Mouse (Mus musculus): ENCODE results near the gene Grik3. TPM values are rescaled to one million over a fixed set of nuclear protein-coding genes. Genes with fewer than 3 reads are reported as not detected.
A peak's percentile ranks its signal among the peaks of the same experiment; 100 is the strongest.

Gene Grik3
- polyA plus RNA-seq, 2 experiments = 0.61 to 1.9 TPM

DNA sequence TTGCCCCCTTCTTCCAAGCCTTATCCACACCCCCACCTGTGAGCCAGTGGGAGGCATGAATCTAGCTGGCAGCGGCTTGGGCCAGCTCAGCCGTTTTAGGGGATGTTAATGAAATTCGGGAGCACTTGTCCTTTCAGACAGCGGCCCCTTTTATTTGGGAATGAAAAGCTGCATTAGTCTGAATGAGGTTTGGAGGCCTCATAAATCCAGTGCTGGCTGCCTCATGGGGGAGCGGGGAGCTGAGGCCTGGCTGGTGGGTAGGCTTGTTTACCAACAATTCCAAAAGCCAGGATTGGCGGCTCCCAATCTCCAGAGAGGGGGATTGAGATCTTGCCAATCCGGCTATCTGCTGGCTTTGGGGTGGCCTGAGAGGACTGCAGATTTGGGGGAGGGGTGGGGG lies 3.5 kb upstream of the Grik3 start:
- Histone ChIP-seq H3K27me3 (ENCODE audit: control insufficient read depth, insufficient read depth, low read length) (peaks cover 85% of the 10 kb centered on the region), H3K4me1 (ENCODE audit: control insufficient read depth, insufficient read depth, low read length) (no peaks in the 10 kb centered on the region), H3K27ac (replicated peaks; ENCODE audit: low read depth, low read length) (no peak overlapping the region), H3K4me2 (replicated peaks; ENCODE audit: low read depth, low read length, severe bottlenecking) (no peak overlapping the region), H3K9ac (ENCODE audit: low read depth, low read length, severe bottlenecking) (no peak overlapping the region), H3K9me3 (ENCODE audit: control insufficient read depth, low read length) (no peaks in the 10 kb centered on the region), H3K36me3 (ENCODE audit: control insufficient read depth, insufficient read depth, low read length) (no peaks in the 10 kb centered on the region), H3K4me3 (replicated peaks; ENCODE audit: low read length) (no peak overlapping the region)
- TF ChIP-seq POLR2A (IDR thresholded peaks at IDR 0.05; ENCODE audit: borderline replicate concordance, extremely low read depth, insufficient read depth, insufficient read length) = no peak
- no peak for ATAC-seq (ENCODE audit: low FRiP score, low read depth)
- DNase-seq (ENCODE audit: low spot score) = no peak
- 0% methylated on average over 7 of the region's 7 CpGs for WGBS

DNA sequence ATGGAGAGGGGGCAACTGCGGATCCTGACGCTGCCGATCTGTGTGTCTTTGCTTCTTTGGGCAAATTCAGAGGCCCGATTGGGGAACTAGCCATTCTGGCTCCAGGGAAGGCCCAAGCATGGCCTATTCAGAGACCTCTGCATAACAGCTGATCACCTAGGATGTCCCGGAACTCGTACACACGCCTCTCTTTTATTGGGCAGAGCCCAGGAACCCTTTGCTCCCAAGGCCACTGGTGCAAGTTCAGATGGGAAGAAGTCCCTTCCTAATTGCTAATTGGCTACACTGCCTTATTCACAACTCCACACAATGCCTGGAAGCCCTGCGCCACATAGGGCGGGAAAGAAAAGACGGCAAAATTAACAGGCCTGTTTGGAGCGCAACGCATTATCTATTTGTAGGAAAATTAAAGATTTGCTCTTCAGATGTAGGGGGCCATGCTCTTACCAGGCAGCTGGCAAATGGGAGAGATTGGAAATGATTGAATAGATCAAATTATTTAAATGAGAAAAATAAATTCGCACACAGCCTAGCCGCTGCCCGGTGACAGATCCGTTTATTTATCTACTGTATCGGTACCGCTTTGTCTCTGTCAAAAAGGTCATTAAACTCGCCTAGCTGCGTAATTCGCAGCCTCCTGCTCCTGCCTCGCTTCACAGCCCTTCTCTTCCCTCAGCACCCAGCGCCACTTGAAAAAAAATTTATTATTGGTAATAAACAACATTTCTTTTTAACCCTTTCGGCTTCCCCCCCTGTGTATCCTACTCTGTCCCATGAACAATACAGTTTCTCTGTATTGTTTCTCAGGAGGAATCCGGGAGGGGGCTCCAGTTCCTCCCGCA lies 1.5 kb upstream of the Grik3 start:
- H3K36me3 ChIP-seq (ENCODE audit: control insufficient read depth, insufficient read depth, low read length) = no peaks in the 10 kb centered on the region
- H3K4me3 ChIP-seq (replicated peaks; ENCODE audit: low read length) = no peak overlapping the region
- ATAC-seq (ENCODE audit: low FRiP score, low read depth) = no peak
- H3K4me2 ChIP-seq (replicated peaks; ENCODE audit: low read depth, low read length, severe bottlenecking) = no peak overlapping the region
- WGBS = 3% methylated on average over 26 of the region's 26 CpGs
- H3K4me1 ChIP-seq (ENCODE audit: control insufficient read depth, insufficient read depth, low read length) = no peaks in the 10 kb centered on the region
- no peak overlapping the region for H3K27ac ChIP-seq (replicated peaks; ENCODE audit: low read depth, low read length)
- no peak for DNase-seq (ENCODE audit: low spot score)
- no peak for TF ChIP-seq POLR2A (IDR thresholded peaks at IDR 0.05; ENCODE audit: borderline replicate concordance, extremely low read depth, insufficient read depth, insufficient read length)
- H3K27me3 ChIP-seq (ENCODE audit: control insufficient read depth, insufficient read depth, low read length) = peaks cover 100% of the 10 kb centered on the region
- no peaks in the 10 kb centered on the region for H3K9me3 ChIP-seq (ENCODE audit: control insufficient read depth, low read length)
- H3K9ac ChIP-seq (ENCODE audit: low read depth, low read length, severe bottlenecking) = no peak overlapping the region

DNA sequence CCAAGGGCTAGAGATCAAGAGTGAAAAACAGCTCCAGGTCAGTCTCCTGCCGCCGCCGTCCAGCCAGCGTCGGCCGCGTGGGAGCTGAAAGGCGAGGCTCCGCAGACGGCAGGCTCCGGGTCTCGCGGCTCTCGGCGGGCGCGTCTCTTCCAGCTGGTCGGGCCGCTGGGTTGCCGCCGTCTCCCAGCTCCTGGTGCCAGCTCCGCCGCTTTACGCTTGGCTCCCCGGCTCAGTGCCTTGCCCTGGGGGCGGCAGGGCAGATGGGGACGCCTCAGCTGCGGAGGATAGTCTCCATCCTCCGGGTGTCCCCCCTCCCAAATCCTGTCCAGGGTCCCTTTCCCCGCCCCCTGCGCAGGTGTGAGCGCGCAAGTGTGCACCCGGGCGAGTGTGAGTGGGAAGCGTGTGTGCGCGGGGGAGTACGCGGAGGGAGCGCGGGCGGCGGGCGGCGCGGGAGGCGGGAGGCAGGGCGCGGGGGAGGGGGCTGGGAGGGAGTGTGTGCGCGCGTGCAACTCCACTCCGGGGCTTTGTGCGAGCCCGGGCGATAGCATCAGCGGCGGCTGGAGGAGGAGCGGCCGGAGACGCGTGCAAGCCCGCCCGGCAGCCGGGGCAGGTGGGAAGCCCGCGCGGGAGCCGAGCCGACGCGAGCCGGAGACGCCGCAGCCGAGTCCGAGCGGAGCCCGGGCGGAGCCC lies 454 bp upstream of the Grik3 start:
- Histone ChIP-seq H3K4me2 (replicated peaks; ENCODE audit: low read depth, low read length, severe bottlenecking) (peak overlapping the region; percentile 51), H3K9ac (ENCODE audit: low read depth, low read length, severe bottlenecking) (no peak overlapping the region), H3K27me3 (ENCODE audit: control insufficient read depth, insufficient read depth, low read length) (peaks cover 100% of the 10 kb centered on the region), H3K9me3 (ENCODE audit: control insufficient read depth, low read length) (no peaks in the 10 kb centered on the region), H3K27ac (replicated peaks; ENCODE audit: low read depth, low read length) (no peak overlapping the region), H3K4me3 (replicated peaks; ENCODE audit: low read length) (peak overlapping the region; percentile 34), H3K4me1 (ENCODE audit: control insufficient read depth, insufficient read depth, low read length) (no peaks in the 10 kb centered on the region), H3K36me3 (ENCODE audit: control insufficient read depth, insufficient read depth, low read length) (no peaks in the 10 kb centered on the region)
- under 1% methylated on average over 44 of the region's 81 CpGs for WGBS
- ATAC-seq (ENCODE audit: low FRiP score, low read depth) (peak; percentile 68), DNase-seq (ENCODE audit: low spot score) (peak; percentile 50)
- no peak for TF ChIP-seq POLR2A (IDR thresholded peaks at IDR 0.05; ENCODE audit: borderline replicate concordance, extremely low read depth, insufficient read depth, insufficient read length)

DNA sequence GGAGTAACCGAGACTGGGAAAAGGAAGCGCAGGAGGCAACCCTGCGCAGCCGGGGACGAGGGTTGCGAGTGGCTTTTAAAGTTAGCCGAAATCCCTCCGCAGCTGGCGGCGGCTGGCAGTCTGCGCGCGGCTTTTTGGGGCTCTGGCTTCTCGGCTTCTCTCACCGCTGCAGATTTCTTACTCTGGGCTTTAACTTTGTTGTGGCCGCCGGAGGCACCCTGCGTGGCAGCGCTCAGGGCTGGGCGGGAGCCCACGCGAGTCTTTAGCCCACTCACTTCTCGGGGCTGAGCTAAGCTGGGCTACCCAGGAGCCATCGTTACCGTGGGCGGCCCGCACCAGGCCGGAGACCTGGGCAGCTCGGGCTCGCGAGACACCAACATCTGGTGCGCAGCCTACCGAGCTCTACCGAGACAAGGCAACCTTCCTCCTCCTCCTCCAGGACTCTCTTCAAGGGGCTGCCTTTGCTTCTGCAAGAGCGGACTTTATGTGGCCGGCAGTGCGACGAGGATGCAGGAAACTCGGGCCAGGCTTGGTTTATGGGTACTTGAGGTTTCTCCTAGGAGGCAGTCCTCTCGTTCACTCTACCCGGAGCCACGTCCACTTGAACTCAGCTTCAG lies 1.1 kb downstream of the Grik3 start:
- Histone ChIP-seq H3K36me3 (ENCODE audit: control insufficient read depth, insufficient read depth, low read length) (no peaks in the 10 kb centered on the region), H3K9me3 (ENCODE audit: control insufficient read depth, low read length) (no peaks in the 10 kb centered on the region), H3K4me3 (replicated peaks; ENCODE audit: low read length) (peak overlapping the region; percentile 34), H3K9ac (ENCODE audit: low read depth, low read length, severe bottlenecking) (no peak overlapping the region), H3K4me2 (replicated peaks; ENCODE audit: low read depth, low read length, severe bottlenecking) (peak overlapping the region; percentile 51), H3K4me1 (ENCODE audit: control insufficient read depth, insufficient read depth, low read length) (no peaks in the 10 kb centered on the region), H3K27ac (replicated peaks; ENCODE audit: low read depth, low read length) (no peak overlapping the region), H3K27me3 (ENCODE audit: control insufficient read depth, insufficient read depth, low read length) (peaks cover 99% of the 10 kb centered on the region)
- TF ChIP-seq POLR2A (IDR thresholded peaks at IDR 0.05; ENCODE audit: borderline replicate concordance, extremely low read depth, insufficient read depth, insufficient read length) = no peak
- under 1% methylated on average over 42 of the region's 42 CpGs for WGBS
- no peak for DNase-seq (ENCODE audit: low spot score)
- no peak for ATAC-seq (ENCODE audit: low FRiP score, low read depth)

DNA sequence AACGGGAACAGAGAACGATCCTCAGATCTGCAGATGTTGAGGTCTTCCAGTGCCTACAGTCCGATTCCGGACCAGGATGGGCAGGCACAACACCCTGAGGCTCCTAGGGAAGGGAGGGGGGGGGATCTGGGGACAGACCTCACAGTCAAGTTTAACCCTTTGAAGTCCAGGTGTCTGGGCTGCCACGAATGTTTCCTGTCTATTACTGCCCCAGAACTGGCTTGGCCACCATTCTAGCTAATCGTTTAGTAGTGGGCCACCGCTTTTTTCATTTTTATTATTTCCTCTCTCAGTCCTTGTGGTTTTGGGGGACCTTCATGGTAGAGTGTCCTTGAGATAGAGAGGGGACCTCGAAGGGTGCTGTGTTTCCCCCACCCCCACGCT lies 1.6 kb downstream of the Grik3 start:
- Histone ChIP-seq H3K27me3 (ENCODE audit: control insufficient read depth, insufficient read depth, low read length) (peaks cover 99% of the 10 kb centered on the region), H3K4me1 (ENCODE audit: control insufficient read depth, insufficient read depth, low read length) (no peaks in the 10 kb centered on the region), H3K9ac (ENCODE audit: low read depth, low read length, severe bottlenecking) (no peak overlapping the region), H3K36me3 (ENCODE audit: control insufficient read depth, insufficient read depth, low read length) (no peaks in the 10 kb centered on the region), H3K4me3 (replicated peaks; ENCODE audit: low read length) (peak overlapping the region; percentile 34; the same call in 1 of the 2 replicates), H3K4me2 (replicated peaks; ENCODE audit: low read depth, low read length, severe bottlenecking) (no peak overlapping the region), H3K27ac (replicated peaks; ENCODE audit: low read depth, low read length) (no peak overlapping the region), H3K9me3 (ENCODE audit: control insufficient read depth, low read length) (no peaks in the 10 kb centered on the region)
- WGBS = 13% methylated on average over 9 of the region's 9 CpGs
- no peak for DNase-seq (ENCODE audit: low spot score)
- no peak for ATAC-seq (ENCODE audit: low FRiP score, low read depth)
- no peak for TF ChIP-seq POLR2A (IDR thresholded peaks at IDR 0.05; ENCODE audit: borderline replicate concordance, extremely low read depth, insufficient read depth, insufficient read length)
